Mouse (Mus musculus): ENCODE data around the gene Vmn1r192. TPM values are rescaled to one million over a fixed set of nuclear protein-coding genes. Genes with fewer than 3 reads are reported as not detected.

Vmn1r192 gene
- polyA plus RNA-seq (2014; fragmentation: Illumina TruSeq; extraction: RNeasy Lipid Tissue Mini Kit (QIAGEN cat#74804); ENCODE audit: low read depth, low replicate concordance) = not detected

GRCm38 (mm10) chr13:22191041-22191440 lies at the start of gene Vmn1r192:
TSS of gene Vmn1r192 (minus strand) at chr13:22191141.

DNA sequence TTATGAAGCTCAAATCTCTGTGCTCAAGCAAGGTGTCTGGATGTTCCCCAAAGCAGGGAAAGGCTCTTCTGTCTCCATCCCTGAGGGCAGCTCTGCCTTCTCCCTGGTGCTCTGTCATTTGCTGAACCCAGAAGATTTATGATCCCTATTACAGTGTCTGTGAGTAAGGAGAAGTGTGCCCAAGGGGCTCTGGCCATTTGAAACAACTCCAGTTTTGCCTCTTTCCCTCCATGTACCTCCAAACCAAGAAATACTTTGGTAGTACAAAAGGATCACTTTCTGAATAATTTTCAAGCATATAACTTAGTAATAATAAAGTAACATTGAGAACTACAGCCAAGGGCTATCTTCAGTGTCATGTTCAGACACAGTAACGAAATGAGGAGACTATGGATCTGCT lies 32.1 kb upstream of the Vmn1r192 start, which contains the start of gene Vmn1r193:
Gene Vmn1r193 (minus strand): TSS at position 101 of the 400 bp plus-strand sequence.

DNA sequence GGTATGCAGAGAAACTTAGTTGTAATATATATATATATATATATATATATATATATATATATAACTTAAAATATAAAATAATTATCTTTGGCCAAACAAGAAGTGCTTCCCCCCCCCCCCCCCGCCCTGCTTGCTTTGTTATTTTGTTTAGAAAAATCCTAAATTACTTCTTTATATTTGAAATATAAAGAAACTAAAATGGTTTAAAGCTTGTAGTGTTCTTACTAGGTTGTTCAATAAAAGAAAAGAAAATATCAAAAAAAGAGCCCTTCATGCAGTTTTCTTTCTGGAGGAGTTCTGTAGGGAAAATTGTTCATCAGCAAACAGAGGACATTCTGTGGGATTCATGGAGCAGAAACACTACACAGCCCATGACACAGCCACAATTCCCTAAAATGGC lies 7.1 kb downstream of the Vmn1r192 start, which contains the start of gene Vmn1r191:
Gene Vmn1r191 (minus strand): TSS at position 101 of the 400 bp plus-strand sequence.

Other genes with a start within 250 kb of the Vmn1r192 start
- gene Zfp184, start 246.0 kb downstream of the Vmn1r192 start, polyA plus RNA-seq (2014; fragmentation: Illumina TruSeq; extraction: RNeasy Lipid Tissue Mini Kit (QIAGEN cat#74804); ENCODE audit: low read depth, low replicate concordance) = 3.0 TPM
- gene Pom121l2, start 209.9 kb downstream of the Vmn1r192 start, polyA plus RNA-seq (2014; fragmentation: Illumina TruSeq; extraction: RNeasy Lipid Tissue Mini Kit (QIAGEN cat#74804); ENCODE audit: low read depth, low replicate concordance) = 3.5 TPM
- gene Prss16, start 181.4 kb downstream of the Vmn1r192 start, polyA plus RNA-seq (2014; fragmentation: Illumina TruSeq; extraction: RNeasy Lipid Tissue Mini Kit (QIAGEN cat#74804); ENCODE audit: low read depth, low replicate concordance) = not detected
- not detected for gene Hist1h2ah, start 155.6 kb downstream of the Vmn1r192 start, polyA plus RNA-seq (2014; fragmentation: Illumina TruSeq; extraction: RNeasy Lipid Tissue Mini Kit (QIAGEN cat#74804); ENCODE audit: low read depth, low replicate concordance)
- gene Hist1h2bk, start 155.3 kb downstream of the Vmn1r192 start, polyA plus RNA-seq (2014; fragmentation: Illumina TruSeq; extraction: RNeasy Lipid Tissue Mini Kit (QIAGEN cat#74804); ENCODE audit: low read depth, low replicate concordance) = not detected
- gene Hist1h4i, start 149.8 kb downstream of the Vmn1r192 start, polyA plus RNA-seq (2014; fragmentation: Illumina TruSeq; extraction: RNeasy Lipid Tissue Mini Kit (QIAGEN cat#74804); ENCODE audit: low read depth, low replicate concordance) = 6.8 TPM
- gene Hist1h2ag, start 148.2 kb downstream of the Vmn1r192 start, polyA plus RNA-seq (2014; fragmentation: Illumina TruSeq; extraction: RNeasy Lipid Tissue Mini Kit (QIAGEN cat#74804); ENCODE audit: low read depth, low replicate concordance) = not detected
- gene Hist1h2bj, start 147.9 kb downstream of the Vmn1r192 start, polyA plus RNA-seq (2014; fragmentation: Illumina TruSeq; extraction: RNeasy Lipid Tissue Mini Kit (QIAGEN cat#74804); ENCODE audit: low read depth, low replicate concordance) = not detected
- not detected for gene Vmn1r188, start 106.7 kb downstream of the Vmn1r192 start, polyA plus RNA-seq (2014; fragmentation: Illumina TruSeq; extraction: RNeasy Lipid Tissue Mini Kit (QIAGEN cat#74804); ENCODE audit: low read depth, low replicate concordance)
- gene Vmn1r189, start 85.3 kb downstream of the Vmn1r192 start, polyA plus RNA-seq (2014; fragmentation: Illumina TruSeq; extraction: RNeasy Lipid Tissue Mini Kit (QIAGEN cat#74804); ENCODE audit: low read depth, low replicate concordance) = not detected
- not detected for gene Vmn1r191, start 7.2 kb downstream of the Vmn1r192 start, polyA plus RNA-seq (2014; fragmentation: Illumina TruSeq; extraction: RNeasy Lipid Tissue Mini Kit (QIAGEN cat#74804); ENCODE audit: low read depth, low replicate concordance)
- not detected for gene Vmn1r193, start 32.0 kb upstream of the Vmn1r192 start, polyA plus RNA-seq (2014; fragmentation: Illumina TruSeq; extraction: RNeasy Lipid Tissue Mini Kit (QIAGEN cat#74804); ENCODE audit: low read depth, low replicate concordance)
- not detected for gene Vmn1r194, start 53.1 kb upstream of the Vmn1r192 start, polyA plus RNA-seq (2014; fragmentation: Illumina TruSeq; extraction: RNeasy Lipid Tissue Mini Kit (QIAGEN cat#74804); ENCODE audit: low read depth, low replicate concordance)
- gene Vmn1r195, start 79.4 kb upstream of the Vmn1r192 start, polyA plus RNA-seq (2014; fragmentation: Illumina TruSeq; extraction: RNeasy Lipid Tissue Mini Kit (QIAGEN cat#74804); ENCODE audit: low read depth, low replicate concordance) = not detected
- not detected for gene Vmn1r196, start 98.8 kb upstream of the Vmn1r192 start, polyA plus RNA-seq (2014; fragmentation: Illumina TruSeq; extraction: RNeasy Lipid Tissue Mini Kit (QIAGEN cat#74804); ENCODE audit: low read depth, low replicate concordance)
- not detected for gene Vmn1r197, start 133.4 kb upstream of the Vmn1r192 start, polyA plus RNA-seq (2014; fragmentation: Illumina TruSeq; extraction: RNeasy Lipid Tissue Mini Kit (QIAGEN cat#74804); ENCODE audit: low read depth, low replicate concordance)
- gene Vmn1r198, start 159.2 kb upstream of the Vmn1r192 start, polyA plus RNA-seq (2014; fragmentation: Illumina TruSeq; extraction: RNeasy Lipid Tissue Mini Kit (QIAGEN cat#74804); ENCODE audit: low read depth, low replicate concordance) = not detected
- not detected for gene Vmn1r199, start 188.7 kb upstream of the Vmn1r192 start, polyA plus RNA-seq (2014; fragmentation: Illumina TruSeq; extraction: RNeasy Lipid Tissue Mini Kit (QIAGEN cat#74804); ENCODE audit: low read depth, low replicate concordance)
- gene Vmn1r200, start 199.2 kb upstream of the Vmn1r192 start, polyA plus RNA-seq (2014; fragmentation: Illumina TruSeq; extraction: RNeasy Lipid Tissue Mini Kit (QIAGEN cat#74804); ENCODE audit: low read depth, low replicate concordance) = not detected